Mouse (Mus musculus): ENCODE measurements at regions not wholly inside any gene's neighbourhood (a gene's known extent, or its start where the extent isn't known, plus 50 kb on each side); places are given as distances from the start of the nearest gene placed in this dataset.

- no peaks in the 10 kb centered on the region for H3K27me3 ChIP-seq (ENCODE audit: poor library complexity, severe bottlenecking)
- H3K9me3 ChIP-seq: no peaks in the 10 kb centered on the region
- no peaks in the 10 kb centered on the region; the same call in 1 of the 2 replicates for H3K4me1 ChIP-seq
- no peaks in the 10 kb centered on the region for H3K36me3 ChIP-seq (replicated peaks)
- WGBS: 86% methylated on average over 7 of the region's 7 CpGs
- H3K27ac ChIP-seq: no peak overlapping the region
- DNase-seq (ENCODE audit: extremely low spot score, low spot score): no peak
- H3K4me3 ChIP-seq: no peak overlapping the region
Observed at GRCm38 (mm10) chr6:67186537-67187274, 51.3 kb upstream of the Serbp1 start.

GRCm38 (mm10) chr6:67184662-67185061 lies 53.3 kb upstream of the Serbp1 start:
- no peak for DNase-seq (ENCODE audit: extremely low spot score, low spot score)
- H3K27ac ChIP-seq: no peak overlapping the region
- H3K4me1 ChIP-seq: no peaks in the 10 kb centered on the region; the same call in 1 of the 2 replicates
- H3K9me3 ChIP-seq: no peaks in the 10 kb centered on the region
- WGBS: 91% methylated on average over 2 of the region's 2 CpGs
- H3K27me3 ChIP-seq (ENCODE audit: poor library complexity, severe bottlenecking): no peaks in the 10 kb centered on the region
- no peaks in the 10 kb centered on the region for H3K36me3 ChIP-seq (replicated peaks)
- no peak overlapping the region for H3K4me3 ChIP-seq

- Histone ChIP-seq H3K27ac (no peak overlapping the region), H3K9me3 (no peaks in the 10 kb centered on the region), H3K4me1 (no peaks in the 10 kb centered on the region; the same call in 1 of the 2 replicates), H3K4me3 (no peak overlapping the region), H3K36me3 (replicated peaks) (no peaks in the 10 kb centered on the region), H3K27me3 (ENCODE audit: poor library complexity, severe bottlenecking) (no peaks in the 10 kb centered on the region)
- DNase-seq (ENCODE audit: extremely low spot score, low spot score): no peak
- 87% methylated on average over 15 of the region's 15 CpGs for WGBS
Observed at GRCm38 (mm10) chr6:67183481-67184215, 54.3 kb upstream of the Serbp1 start.

DNA sequence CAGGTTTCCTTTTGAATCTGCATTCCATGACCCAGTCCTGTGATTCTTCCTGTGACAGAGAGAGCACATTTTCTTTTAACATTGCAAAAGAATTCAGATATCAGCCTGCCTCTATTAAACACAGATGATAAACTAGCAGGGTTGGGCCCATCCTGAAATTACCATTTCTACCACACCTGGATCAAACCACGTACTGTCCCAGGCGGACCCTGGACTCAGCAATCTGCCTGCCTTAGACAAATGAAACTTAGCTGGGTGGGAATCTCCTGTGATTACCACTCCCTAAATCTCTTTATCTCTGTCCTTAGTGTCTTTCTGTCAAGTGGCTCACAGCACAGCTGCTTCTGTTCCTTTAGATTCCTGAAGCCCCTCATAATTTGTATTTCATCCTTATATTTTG lies 55.5 kb upstream of the Serbp1 start:
- Histone ChIP-seq H3K27me3 (ENCODE audit: poor library complexity, severe bottlenecking) (no peaks in the 10 kb centered on the region), H3K9me3 (no peaks in the 10 kb centered on the region), H3K36me3 (replicated peaks) (no peaks in the 10 kb centered on the region), H3K4me1 (no peaks in the 10 kb centered on the region; the same call in 1 of the 2 replicates), H3K4me3 (no peak overlapping the region), H3K27ac (no peak overlapping the region)
- WGBS: 96% methylated on average over 2 of the region's 2 CpGs
- DNase-seq (ENCODE audit: extremely low spot score, low spot score): no peak

- no peaks in the 10 kb centered on the region; the same call in 1 of the 2 replicates for H3K4me1 ChIP-seq
- H3K27ac ChIP-seq: no peak overlapping the region
- no peak overlapping the region for H3K4me3 ChIP-seq
- 89% methylated on average over 4 of the region's 4 CpGs for WGBS
- no peaks in the 10 kb centered on the region for H3K36me3 ChIP-seq (replicated peaks)
- no peaks in the 10 kb centered on the region for H3K27me3 ChIP-seq (ENCODE audit: poor library complexity, severe bottlenecking)
- DNase-seq (ENCODE audit: extremely low spot score, low spot score): no peak
- H3K9me3 ChIP-seq: no peaks in the 10 kb centered on the region
Observed at GRCm38 (mm10) chr6:67181459-67181858, 56.5 kb upstream of the Serbp1 start.

DNA sequence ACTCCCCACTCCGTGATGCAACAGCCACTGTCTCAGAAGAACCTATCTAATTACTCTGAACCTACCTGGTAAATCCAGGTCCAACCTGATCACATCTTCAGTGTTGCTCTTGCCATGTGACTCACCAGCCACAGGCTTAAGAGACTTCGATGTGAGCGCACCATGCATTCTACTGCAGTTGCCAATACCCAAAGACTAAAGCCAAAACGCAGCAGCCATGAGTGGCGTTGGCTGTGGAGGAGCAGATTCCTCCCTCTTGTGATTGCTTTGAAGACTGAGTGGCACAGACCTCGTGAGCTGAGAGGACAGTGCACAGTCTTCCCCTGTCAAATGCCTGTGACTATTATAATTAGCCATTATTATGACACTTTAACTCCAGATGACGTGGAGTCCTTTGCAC lies 58.6 kb upstream of the Serbp1 start:
- peaks cover 5% of the 10 kb centered on the region; the same call in 1 of the 2 replicates for H3K9me3 ChIP-seq
- no peak overlapping the region for H3K4me3 ChIP-seq
- no peaks in the 10 kb centered on the region; the same call in 1 of the 2 replicates for H3K4me1 ChIP-seq
- no peak overlapping the region for H3K27ac ChIP-seq
- no peak for DNase-seq (ENCODE audit: extremely low spot score, low spot score)
- no peaks in the 10 kb centered on the region for H3K36me3 ChIP-seq (replicated peaks)
- WGBS: 83% methylated on average over 7 of the region's 7 CpGs
- H3K27me3 ChIP-seq (ENCODE audit: poor library complexity, severe bottlenecking): no peaks in the 10 kb centered on the region

DNA sequence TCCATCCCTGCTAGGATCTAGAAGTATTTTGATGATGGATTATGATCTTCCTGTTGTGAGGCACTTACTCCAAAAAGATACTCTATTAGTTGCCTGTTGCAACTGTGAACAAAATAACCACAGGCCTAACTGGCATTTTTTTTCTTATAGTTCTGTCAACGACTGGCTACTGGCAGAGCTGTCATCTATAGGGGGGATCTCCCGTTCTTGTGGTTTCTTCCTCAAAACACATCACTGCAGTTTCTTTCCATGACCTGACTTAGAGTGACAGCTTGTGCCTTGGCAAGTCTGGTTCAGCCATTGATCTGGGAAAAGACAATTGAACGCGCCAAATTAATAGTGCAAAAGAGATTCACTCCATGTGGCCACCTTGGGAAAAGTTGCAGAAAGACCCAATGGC lies 59.4 kb upstream of the Serbp1 start:
- H3K27me3 ChIP-seq (ENCODE audit: poor library complexity, severe bottlenecking): no peaks in the 10 kb centered on the region
- no peak overlapping the region for H3K27ac ChIP-seq
- peaks cover 7% of the 10 kb centered on the region; the same call in 1 of the 2 replicates for H3K9me3 ChIP-seq
- WGBS: 91% methylated on average over 4 of the region's 4 CpGs
- H3K36me3 ChIP-seq (replicated peaks): no peaks in the 10 kb centered on the region
- H3K4me1 ChIP-seq: no peaks in the 10 kb centered on the region; the same call in 1 of the 2 replicates
- H3K4me3 ChIP-seq: no peak overlapping the region
- DNase-seq (ENCODE audit: extremely low spot score, low spot score): no peak

- no peaks in the 10 kb centered on the region for H3K4me1 ChIP-seq
- 93% methylated on average over 1 of the region's 1 CpGs for WGBS
- no peak for DNase-seq (ENCODE audit: extremely low spot score, low spot score)
Observed at GRCm38 (mm10) chr6:67178101-67178500, 59.9 kb upstream of the Serbp1 start.

DNA sequence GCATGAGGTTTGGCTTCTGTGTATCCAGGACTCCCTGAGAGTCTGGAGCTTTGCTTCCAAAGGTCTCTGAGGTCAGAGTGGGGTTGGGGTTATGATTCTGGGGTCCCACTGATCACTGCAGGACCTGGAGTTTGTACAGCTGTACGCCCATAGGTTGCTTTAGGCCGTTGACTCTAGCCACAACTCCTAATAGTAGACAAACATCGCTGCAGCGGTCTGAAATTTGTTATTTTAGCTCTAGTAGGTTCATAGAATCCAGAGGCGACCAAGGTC lies 67.4 kb upstream of the Serbp1 start:
- no peak overlapping the region for H3K4me3 ChIP-seq
- H3K36me3 ChIP-seq (replicated peaks): no peaks in the 10 kb centered on the region
- peaks cover 7% of the 10 kb centered on the region; the same call in 1 of the 2 replicates for H3K9me3 ChIP-seq
- H3K27ac ChIP-seq: no peak overlapping the region
- H3K27me3 ChIP-seq (ENCODE audit: poor library complexity, severe bottlenecking): no peaks in the 10 kb centered on the region
- DNase-seq (ENCODE audit: extremely low spot score, low spot score): no peak
- 71% methylated on average over 5 of the region's 5 CpGs for WGBS
- H3K4me1 ChIP-seq: peaks cover 12% of the 10 kb centered on the region

More at GRCm38 (mm10) chr6:67178101-67178500, 59.9 kb upstream of the Serbp1 start:
- no peaks in the 10 kb centered on the region for H3K27me3 ChIP-seq (ENCODE audit: poor library complexity, severe bottlenecking)
- H3K36me3 ChIP-seq (replicated peaks): no peaks in the 10 kb centered on the region
- H3K27ac ChIP-seq: no peak overlapping the region
- H3K4me3 ChIP-seq: no peak overlapping the region
- H3K9me3 ChIP-seq: peaks cover 7% of the 10 kb centered on the region; the same call in 1 of the 2 replicates

- Histone ChIP-seq H3K27me3 (ENCODE audit: poor library complexity, severe bottlenecking) (no peaks in the 10 kb centered on the region), H3K4me1 (peaks cover 12% of the 10 kb centered on the region), H3K4me3 (no peak overlapping the region), H3K36me3 (replicated peaks) (no peaks in the 10 kb centered on the region), H3K27ac (no peak overlapping the region; the same call in 1 of the 2 replicates), H3K9me3 (peaks cover 7% of the 10 kb centered on the region; the same call in 1 of the 2 replicates)
- WGBS: 53% methylated on average over 13 of the region's 13 CpGs
- peak; percentile 51 for DNase-seq (ENCODE audit: extremely low spot score, low spot score)
Observed at GRCm38 (mm10) chr6:67169873-67170673, 67.9 kb upstream of the Serbp1 start.

DNA sequence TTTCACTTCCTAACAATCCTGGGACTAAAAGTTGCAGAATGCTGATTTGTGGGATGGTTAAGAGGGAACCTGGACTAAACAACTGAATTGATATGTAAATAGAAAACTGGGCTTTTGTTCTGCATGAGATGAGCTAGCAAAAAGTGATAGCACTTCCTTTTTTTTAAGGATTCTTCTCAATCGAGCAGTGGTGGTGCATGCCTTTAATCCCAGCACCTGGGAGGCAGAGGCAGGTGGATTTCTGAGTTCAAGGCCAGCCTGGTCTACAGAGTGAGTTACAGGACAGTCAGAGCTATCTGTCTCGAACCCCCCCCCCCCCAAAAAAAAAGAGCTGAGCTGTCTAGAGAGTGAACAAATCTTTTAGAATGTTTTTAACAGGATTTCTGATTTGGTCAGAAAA lies 69.2 kb upstream of the Serbp1 start:
- no peak for DNase-seq (ENCODE audit: extremely low spot score, low spot score)
- peak overlapping the region; percentile 52 for H3K4me3 ChIP-seq
- H3K4me1 ChIP-seq: peaks cover 12% of the 10 kb centered on the region
- WGBS: 30% methylated on average over 2 of the region's 2 CpGs
- no peaks in the 10 kb centered on the region for H3K36me3 ChIP-seq (replicated peaks)
- H3K27ac ChIP-seq: peak overlapping the region; percentile 81
- H3K9me3 ChIP-seq: no peaks in the 10 kb centered on the region
- no peaks in the 10 kb centered on the region for H3K27me3 ChIP-seq (ENCODE audit: poor library complexity, severe bottlenecking)

- Histone ChIP-seq H3K27ac (peak overlapping the region; percentile 81), H3K4me1 (peaks cover 12% of the 10 kb centered on the region), H3K9me3 (no peaks in the 10 kb centered on the region), H3K27me3 (ENCODE audit: poor library complexity, severe bottlenecking) (no peaks in the 10 kb centered on the region), H3K36me3 (replicated peaks) (no peaks in the 10 kb centered on the region), H3K4me3 (peak overlapping the region; percentile 52)
- DNase-seq (ENCODE audit: extremely low spot score, low spot score): peak; percentile 39
- WGBS: 16% methylated on average over 11 of the region's 11 CpGs
Observed at GRCm38 (mm10) chr6:67168031-67168777, 69.8 kb upstream of the Serbp1 start.

Data from forebrain, embryonic 10.5 days (tissue).